Mouse (Mus musculus) monocyte, adult 5-6 weeks (primary cell): ENCODE results near the gene Lmna. TPM values are rescaled to one million over a fixed set of nuclear protein-coding genes. Genes with fewer than 3 reads are reported as not detected.

ENCODE experiments used
- ATAC-seq: fragments of 153-309, 156-312 bp; replicated peaks from 2 replicates; pipeline ENCODE4 v1.8.0; 2017; ENCODE audit warnings: mild to moderate bottlenecking; ENCODE audit not compliant: low TSS enrichment, insufficient number of reproducible peaks, severe bottlenecking, poor library complexity, low FRiP score
- total RNA-seq: library from RNA; stranded (forward); fragments of 200-1000, 200-491, 200-594 nt; gene quantifications from 3 replicates; pipeline ENCODE4 v1.2.3, GENCODE M21; 2017

Lmna gene
- total RNA-seq, 1 experiment from 2014 or later = 40.8 TPM

- ATAC-seq = no peak
Observed at GRCm38 (mm10) chr3:88437454-88437853, 72.3 kb downstream of the Lmna start.

GRCm38 (mm10) chr3:88436395-88437201 is 73.2 kb downstream of the Lmna start:
- no peak for ATAC-seq

- no peak for ATAC-seq
Observed at GRCm38 (mm10) chr3:88435515-88435914, 74.2 kb downstream of the Lmna start.

Other genes starting within 250 kb of the Lmna start
- gene Gm38392, start 222.7 kb downstream of the Lmna start, total RNA-seq = 0.43 TPM in 1 of 3 replicates, not detected in the others
- 5.1 TPM in 1 of 3 replicates, not detected in the others for gene Tsacc, start 213.0 kb downstream of the Lmna start, total RNA-seq
- 95.0 to 123 TPM (median 105 TPM) in 3 replicates for gene Cct3, start 212.8 kb downstream of the Lmna start, total RNA-seq
- gene Glmp, start 184.9 kb downstream of the Lmna start, total RNA-seq = 12.1 to 34.5 TPM (median 17.5 TPM) in 3 replicates
- 0.49 to 1.8 TPM in 2 of 3 replicates, not detected in the other for gene Tmem79, start 173.8 kb downstream of the Lmna start, total RNA-seq
- gene Smg5, start 173.7 kb downstream of the Lmna start, total RNA-seq = 40.5 to 64.7 TPM (median 48.7 TPM) in 3 replicates
- 1.6 TPM in 1 of 3 replicates, not detected in the others for gene Paqr6, start 145.4 kb downstream of the Lmna start, total RNA-seq
- gene Bglap3, start 137.2 kb downstream of the Lmna start, total RNA-seq = not detected in 3 replicates
- not detected in 3 replicates for gene Bglap2, start 131.3 kb downstream of the Lmna start, total RNA-seq
- gene Bglap, start 125.5 kb downstream of the Lmna start, total RNA-seq = not detected in 3 replicates
- gene Pmf1, start 99.6 kb downstream of the Lmna start, total RNA-seq = 14.2 to 29.8 TPM (median 14.4 TPM) in 3 replicates
- 11.4 to 19.2 TPM (median 15.5 TPM) in 3 replicates for gene Slc25a44, start 84.8 kb downstream of the Lmna start, total RNA-seq
- gene Sema4a, start 48.8 kb downstream of the Lmna start, total RNA-seq = 41.3 to 161 TPM (median 62.1 TPM) in 3 replicates
- gene Mex3a, start 22.4 kb upstream of the Lmna start, total RNA-seq = 0.19 to 0.39 TPM in 2 of 3 replicates, not detected in the other
- 0.97 TPM in 1 of 3 replicates, not detected in the others for gene Rab25, start 38.3 kb upstream of the Lmna start, total RNA-seq
- gene Lamtor2, start 43.1 kb upstream of the Lmna start, total RNA-seq = 61.5 to 63.7 TPM (median 63.2 TPM) in 3 replicates
- 14.7 to 25.7 TPM (median 19.6 TPM) in 3 replicates for gene Ubqln4, start 43.8 kb upstream of the Lmna start, total RNA-seq
- gene Ssr2, start 65.9 kb upstream of the Lmna start, total RNA-seq = 23.2 to 70.0 TPM (median 35.5 TPM) in 3 replicates
- 88.9 to 183 TPM (median 90.0 TPM) in 3 replicates for gene Arhgef2, start 96.0 kb upstream of the Lmna start, total RNA-seq
- not detected in 3 replicates for gene Rxfp4, start 143.2 kb upstream of the Lmna start, total RNA-seq
- gene Khdc4, start 175.8 kb upstream of the Lmna start, total RNA-seq = 82.8 to 120 TPM (median 89.3 TPM) in 3 replicates
- 49.6 to 61.6 TPM (median 59.0 TPM) in 3 replicates for gene Rit1, start 206.9 kb upstream of the Lmna start, total RNA-seq